Mouse (Mus musculus) heart, adult 2 months (tissue): ENCODE measurements around the gene Foxd3. TPM values are rescaled to one million over a fixed set of nuclear protein-coding genes. Genes with fewer than 3 reads are reported as not detected.

ENCODE experiments used
- DNase-seq, 2 experiments: peaks; one replicate each; pipeline ENCODE4 v3.0.0; 2021
- H3K27ac ChIP-seq: fragments of 200-600 bp; 2 replicates; pipeline ENCODE4 v1.8.1; 2022
- H3K27me3 ChIP-seq: fragments of 200-500 bp; 2 replicates; pipeline ENCODE4 v1.6.1; 2012; ENCODE audit warnings: mild to moderate bottlenecking, low read length, inconsistent platforms, mixed read lengths; ENCODE audit not compliant: control insufficient read depth, insufficient read depth
- H3K36me3 ChIP-seq: fragments of 200-500 bp; 2 replicates; pipeline ENCODE4 v1.6.1; 2012; ENCODE audit warnings: low read length, inconsistent platforms; ENCODE audit not compliant: control insufficient read depth, insufficient read depth
- H3K4me1 ChIP-seq: fragments of 200-500 bp; 2 replicates; pipeline ENCODE4 v1.6.1; 2011; ENCODE audit warnings: low read length; ENCODE audit not compliant: control insufficient read depth, insufficient read depth
- H3K4me3 ChIP-seq: fragments of 200-600 bp; 2 replicates; pipeline ENCODE4 v1.8.1; 2022
- H3K79me2 ChIP-seq: fragments of 200-500 bp; replicated peaks from 2 replicates; pipeline ENCODE4 v1.6.1; 2012; ENCODE audit warnings: mild to moderate bottlenecking, inconsistent platforms, low read length, moderate library complexity, mixed read lengths; ENCODE audit not compliant: control insufficient read depth, insufficient read depth
- H3K9ac ChIP-seq: fragments of 200-500 bp; 2 replicates; pipeline ENCODE4 v1.6.1; 2012; ENCODE audit warnings: low read depth, mild to moderate bottlenecking, control low read depth, inconsistent platforms, low read length, mixed read lengths
- CTCF ChIP-seq: fragments of 200-600 bp; IDR thresholded peaks from 2 replicates; pipeline ENCODE4 v1.8.1; 2022; ENCODE audit warnings: antibody characterized with exemption, mild to moderate bottlenecking, moderate library complexity
- EP300 ChIP-seq: fragments of 200-500 bp; IDR thresholded peaks from 2 replicates; pipeline ENCODE4 v1.6.1; 2011; ENCODE audit warnings: low read depth, low read length, control low read depth; ENCODE audit not compliant: insufficient read depth
- POLR2A ChIP-seq: fragments of 200-500 bp; IDR thresholded peaks from 2 replicates; pipeline ENCODE4 v1.6.1; 2011; ENCODE audit warnings: mild to moderate bottlenecking, low read depth, low read length, control low read depth; ENCODE audit not compliant: insufficient read depth
- WGBS: fragments of 180-500 bp; shearing (Covaris S2); methylation state at CpG from one replicate; pipeline ENCODE4 v1.1.7; 2018; 5-methylcytosine and 5-hydroxymethylcytosine counted together
- intact Hi-C: fragments of 180-260 bp; cut with DNase I; formaldehyde crosslinking; loops from one replicate; pipeline ENCODE4 v1.15.1; 2025
- polyA plus RNA-seq: library from polyadenylated mRNA; depleted of rRNA; stranded (reverse); fragments of >200 nt; gene quantifications from 2 replicates; pipeline ENCODE4 v1.2.3, GENCODE M21; 2012
- total RNA-seq, 2 experiments: library from RNA; stranded (reverse); gene quantifications; 2 replicates each; pipeline ENCODE4 v1.2.3; 2021

The Foxd3 gene
- total and polyA plus RNA-seq, 3 experiments: 0.27 to 0.86 (median 0.62) TPM

- H3K27ac ChIP-seq: no peak overlapping the region
- no peaks in the 10 kb centered on the region for H3K79me2 ChIP-seq
- peak; percentile 3 to 24 for DNase-seq
- no peaks in the 10 kb centered on the region for H3K36me3 ChIP-seq
- H3K9ac ChIP-seq: no peak overlapping the region
- H3K27me3 ChIP-seq: peaks cover 57% of the 10 kb centered on the region
- no peaks in the 10 kb centered on the region for H3K4me1 ChIP-seq
- no peak overlapping the region for H3K4me3 ChIP-seq
- intact Hi-C loops: no loop called here
- TF ChIP-seq CTCF (no peak), EP300 (no peak), POLR2A (no peak)
- 5% methylated on average over 27 of the region's 27 CpGs for WGBS
These were observed 1.3 kb upstream of the Foxd3 start for GRCm38 (mm10) chr4:99654621-99655296.

GRCm38 (mm10) chr4:99656605-99657429, 718 bp downstream of the Foxd3 start:
- TF ChIP-seq CTCF (no peak), EP300 (no peak), POLR2A (no peak)
- WGBS: 2% methylated on average over 90 of the region's 92 CpGs

GRCm38 (mm10) chr4:99657430-99657820, 1.3 kb downstream of the Foxd3 start:
- Histone ChIP-seq H3K79me2 (no peaks in the 10 kb centered on the region), H3K36me3 (no peaks in the 10 kb centered on the region)

More at GRCm38 (mm10) chr4:99656605-99657429, 718 bp downstream of the Foxd3 start:
- peak; percentile 13 to 44 for DNase-seq
- H3K4me1 ChIP-seq: no peaks in the 10 kb centered on the region
- H3K4me3 ChIP-seq: no peak overlapping the region
- H3K27ac ChIP-seq: no peak overlapping the region
- no peaks in the 10 kb centered on the region for H3K79me2 ChIP-seq
- no peaks in the 10 kb centered on the region for H3K36me3 ChIP-seq
- H3K9ac ChIP-seq: 0 out of 2 replicates have a peak overlapping the region, but pooled peaks have one; percentile 14
- intact Hi-C loops: no loop called here
- peaks cover 53% of the 10 kb centered on the region for H3K27me3 ChIP-seq

GRCm38 (mm10) chr4:99657831-99658470, 1.9 kb downstream of the Foxd3 start:
- WGBS: 5% methylated on average over 41 of the region's 41 CpGs
- H3K79me2 ChIP-seq: no peaks in the 10 kb centered on the region
- H3K4me3 ChIP-seq: no peak overlapping the region
- no peaks in the 10 kb centered on the region for H3K4me1 ChIP-seq
- H3K9ac ChIP-seq: no peak overlapping the region
- H3K27me3 ChIP-seq: peaks cover 52% of the 10 kb centered on the region
- intact Hi-C loops: no loop called here
- peak; percentile 6 to 35 for DNase-seq
- H3K36me3 ChIP-seq: no peaks in the 10 kb centered on the region
- TF ChIP-seq POLR2A (no peak), CTCF (no peak), EP300 (no peak)
- no peak overlapping the region for H3K27ac ChIP-seq

More at GRCm38 (mm10) chr4:99657430-99657820, 1.3 kb downstream of the Foxd3 start:
- Histone ChIP-seq H3K9ac (no peak overlapping the region), H3K4me3 (no peak overlapping the region), H3K27me3 (peaks cover 51% of the 10 kb centered on the region), H3K27ac (no peak overlapping the region), H3K4me1 (no peaks in the 10 kb centered on the region)
- 1% methylated on average over 45 of the region's 62 CpGs for WGBS
- TF ChIP-seq CTCF: no peak
- no peak for TF ChIP-seq EP300
- TF ChIP-seq POLR2A: no peak
- peak in 1 of 2 experiments; percentile 3 for DNase-seq
- intact Hi-C loops: no loop called here

- H3K79me2 ChIP-seq: no peaks in the 10 kb centered on the region
- H3K9ac ChIP-seq: no peak overlapping the region
- TF ChIP-seq POLR2A (no peak), CTCF (no peak), EP300 (no peak)
- intact Hi-C loops: no loop called here
- H3K27ac ChIP-seq: no peak overlapping the region
- no peaks in the 10 kb centered on the region for H3K36me3 ChIP-seq
- no peaks in the 10 kb centered on the region for H3K4me1 ChIP-seq
- WGBS: 24% methylated on average over 6 of the region's 6 CpGs
- peaks cover 50% of the 10 kb centered on the region for H3K27me3 ChIP-seq
- DNase-seq: no peak
- no peak overlapping the region for H3K4me3 ChIP-seq
These were observed 2.8 kb downstream of the Foxd3 start for GRCm38 (mm10) chr4:99658881-99659280.
